Mouse (Mus musculus) midbrain, embryonic 10.5 days (tissue): ENCODE data around the gene 4833439L19Rik. TPM values are rescaled to one million over a fixed set of nuclear protein-coding genes. Genes with fewer than 3 reads are reported as not detected.

Experiments
- DNase-seq: peaks from one replicate; pipeline ENCODE4 v3.0.0-alpha.2; 2017; ENCODE audit warnings: low spot score
- H3K27ac ChIP-seq: fragments of 300-500 bp; sonication (generic); replicated peaks from 2 replicates; pipeline ENCODE4 v1.5.1; 2016; ENCODE audit warnings: mild to moderate bottlenecking
- H3K27me3 ChIP-seq: fragments of 300-500 bp; sonication (generic); 2 replicates; pipeline ENCODE4 v1.6.1; 2016; ENCODE audit warnings: low read depth, mild to moderate bottlenecking; ENCODE audit not compliant: poor library complexity, severe bottlenecking
- H3K36me3 ChIP-seq: fragments of 300-500 bp; sonication (generic); 2 replicates; pipeline ENCODE4 v1.6.1; 2016; ENCODE audit warnings: mild to moderate bottlenecking, moderate library complexity
- H3K4me1 ChIP-seq: fragments of 300-500 bp; sonication (generic); 2 replicates; pipeline ENCODE4 v1.6.1; 2016
- H3K4me3 ChIP-seq: fragments of 300-500 bp; sonication (generic); 2 replicates; pipeline ENCODE4 v1.5.1; 2016; ENCODE audit warnings: mild to moderate bottlenecking, moderate library complexity
- H3K9me3 ChIP-seq: fragments of 300-500 bp; sonication (generic); replicated peaks from 2 replicates; pipeline ENCODE4 v1.6.1; 2016; ENCODE audit warnings: mild to moderate bottlenecking
- WGBS: fragments of 180-500 bp; shearing (Covaris S2); methylation state at CpG from one replicate; pipeline ENCODE4 v1.1.7; 2016; 5-methylcytosine and 5-hydroxymethylcytosine counted together
- polyA plus RNA-seq: library from polyadenylated mRNA; unstranded; fragments of >200 nt; fragmentation: Nextera tagmentation; extraction: Ambion mirVana; gene quantifications from 2 replicates; pipeline ENCODE4 v1.2.1, GENCODE M21; 2016

The 4833439L19Rik gene
- polyA plus RNA-seq, 1 experiment from 2014 or later: 215 TPM

- peaks cover 41% of the 10 kb centered on the region for H3K4me1 ChIP-seq
- 3% methylated on average over 19 of the region's 19 CpGs for WGBS
- no peaks in the 10 kb centered on the region for H3K9me3 ChIP-seq
- peaks cover 19% of the 10 kb centered on the region for H3K27me3 ChIP-seq
- H3K36me3 ChIP-seq: peaks cover 42% of the 10 kb centered on the region
- H3K27ac ChIP-seq: peak overlapping the region; percentile 93
- no peak for DNase-seq
- H3K4me3 ChIP-seq: peak overlapping the region; percentile 80
Observed at GRCm38 (mm10) chr13:54575489-54575888, 10.3 kb upstream of the 4833439L19Rik start.

DNA sequence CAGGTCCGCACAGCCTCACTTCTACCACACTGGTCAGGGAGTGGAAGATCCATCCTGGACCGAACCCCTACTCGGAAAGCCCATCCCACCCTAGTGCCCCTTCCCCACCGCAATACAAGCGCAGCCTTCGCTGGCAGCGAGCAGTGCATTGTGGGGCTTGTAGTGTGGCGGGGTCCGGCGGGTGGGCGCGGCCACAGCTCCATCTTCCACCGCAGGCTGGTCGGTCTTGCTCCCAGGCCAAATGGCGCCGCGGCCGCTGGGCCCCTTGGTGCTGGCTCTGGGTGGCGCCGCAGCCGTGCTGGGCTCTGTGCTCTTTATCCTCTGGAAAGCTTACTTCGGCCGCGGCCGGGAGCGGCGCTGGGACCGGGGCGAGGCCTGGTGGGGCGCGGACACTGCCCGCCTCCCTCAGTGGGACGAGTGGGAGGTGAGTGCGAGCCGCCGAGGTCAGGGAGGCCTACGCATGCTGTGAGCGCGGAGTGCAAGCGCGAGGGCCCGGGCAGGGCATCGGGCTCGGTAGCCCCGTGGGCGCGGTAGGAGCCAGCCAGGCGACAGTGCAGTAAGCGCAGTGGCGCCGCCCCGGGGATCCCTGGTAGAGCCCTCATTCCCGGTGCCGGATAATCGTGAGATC lies 9.7 kb upstream of the 4833439L19Rik start, which contains the start of gene Arl10:
Arl10 (plus strand) TSS at position 162 of the 628 bp plus-strand sequence.
- peak; percentile 87 for DNase-seq
- Histone ChIP-seq H3K4me3 (peak within 1 kb of the TSS; percentile 80), H3K9me3 (no peaks in the 10 kb centered on the region), H3K27ac (peak within 1 kb of the TSS; percentile 93), H3K27me3 (peaks cover 19% of the 10 kb centered on the region), H3K4me1 (peaks cover 41% of the 10 kb centered on the region), H3K36me3 (peaks cover 37% of the 10 kb centered on the region)
- under 1% methylated on average over 55 of the region's 55 CpGs for WGBS

DNA sequence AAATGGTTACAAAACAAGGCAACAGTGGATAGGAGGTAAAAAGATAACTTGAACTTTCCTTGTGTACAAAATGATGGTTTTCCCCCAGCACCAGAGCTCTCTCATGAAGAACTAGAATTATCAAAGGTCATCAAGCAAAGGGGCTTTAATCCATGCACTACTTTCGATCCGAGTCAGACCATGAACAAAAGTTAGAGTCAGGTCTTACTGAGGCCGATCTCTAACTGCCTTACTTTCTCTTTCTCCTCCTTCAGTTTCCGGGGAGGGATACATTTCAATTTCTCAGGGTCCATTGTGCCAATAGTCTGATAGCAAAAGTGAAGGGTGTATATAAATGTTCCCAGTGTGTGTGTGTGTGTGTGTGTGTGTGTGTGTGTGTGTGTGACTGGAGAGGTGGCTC lies 7.4 kb upstream of the 4833439L19Rik start:
- Histone ChIP-seq H3K4me1 (peaks cover 36% of the 10 kb centered on the region), H3K36me3 (peaks cover 14% of the 10 kb centered on the region), H3K27ac (no peak overlapping the region), H3K9me3 (no peaks in the 10 kb centered on the region), H3K4me3 (no peak overlapping the region), H3K27me3 (peaks cover 19% of the 10 kb centered on the region)
- 82% methylated on average over 4 of the region's 4 CpGs for WGBS
- DNase-seq: no peak

DNA sequence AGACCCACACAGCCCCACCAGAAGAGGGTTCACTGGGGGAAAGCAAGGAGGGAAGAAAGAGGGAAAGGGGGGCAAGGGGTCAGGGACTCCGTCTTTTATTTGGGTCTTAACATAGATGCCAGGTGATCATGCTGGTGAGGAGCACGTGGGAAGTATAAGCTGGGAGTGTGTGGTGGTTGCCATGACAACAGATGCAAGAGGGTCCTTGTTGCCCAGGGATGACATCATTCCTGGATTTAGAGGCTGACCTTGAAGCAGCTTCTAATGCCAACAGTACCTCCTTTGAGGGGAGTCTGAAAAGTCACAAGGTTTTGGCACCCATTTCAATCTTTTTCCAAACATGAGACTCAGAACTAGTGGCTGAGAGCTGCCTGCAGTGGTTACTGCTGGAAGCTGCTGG lies 6.4 kb upstream of the 4833439L19Rik start:
- Histone ChIP-seq H3K27ac (no peak overlapping the region), H3K9me3 (no peaks in the 10 kb centered on the region), H3K4me1 (peaks cover 30% of the 10 kb centered on the region), H3K36me3 (peaks cover 4% of the 10 kb centered on the region), H3K27me3 (peaks cover 19% of the 10 kb centered on the region), H3K4me3 (no peak overlapping the region)
- 33% methylated on average over 2 of the region's 2 CpGs for WGBS
- DNase-seq: no peak

DNA sequence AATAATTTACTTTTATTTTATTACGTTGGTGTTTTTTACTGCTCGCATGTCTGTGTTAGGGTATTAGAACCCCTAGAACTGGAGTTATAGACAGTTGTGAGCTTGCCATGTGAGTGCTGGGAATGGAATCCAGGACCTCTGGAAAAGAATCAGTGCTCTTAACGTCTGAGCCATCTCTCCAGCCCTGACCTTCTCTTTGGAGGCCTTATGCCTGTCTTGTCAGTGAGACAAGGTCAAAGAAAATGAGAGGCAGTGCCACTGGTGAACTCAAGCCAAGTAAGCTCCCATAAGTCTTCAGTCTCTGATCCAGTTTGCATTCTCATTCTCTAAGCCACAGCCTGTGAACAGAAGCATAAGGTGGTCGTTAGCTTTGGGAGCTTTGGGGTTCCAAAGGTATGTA lies 5.5 kb upstream of the 4833439L19Rik start:
- no peak overlapping the region for H3K27ac ChIP-seq
- H3K36me3 ChIP-seq: no peaks in the 10 kb centered on the region
- DNase-seq: no peak
- H3K4me1 ChIP-seq: peaks cover 25% of the 10 kb centered on the region
- WGBS: 79% methylated on average over 4 of the region's 4 CpGs
- H3K4me3 ChIP-seq: no peak overlapping the region
- H3K9me3 ChIP-seq: no peaks in the 10 kb centered on the region
- peaks cover 19% of the 10 kb centered on the region for H3K27me3 ChIP-seq

- 56% methylated on average over 1 of the region's 1 CpGs for WGBS
- DNase-seq: no peak
- H3K27me3 ChIP-seq: peaks cover 17% of the 10 kb centered on the region
- H3K36me3 ChIP-seq: no peaks in the 10 kb centered on the region
- H3K4me1 ChIP-seq: peaks cover 18% of the 10 kb centered on the region
- no peaks in the 10 kb centered on the region for H3K9me3 ChIP-seq
- H3K4me3 ChIP-seq: no peak overlapping the region
- H3K27ac ChIP-seq: no peak overlapping the region
Observed at GRCm38 (mm10) chr13:54569282-54569681, 4.0 kb upstream of the 4833439L19Rik start.

GRCm38 (mm10) chr13:54568380-54568779 lies 3.1 kb upstream of the 4833439L19Rik start:
- Histone ChIP-seq H3K4me3 (no peak overlapping the region), H3K27me3 (peaks cover 8% of the 10 kb centered on the region), H3K9me3 (no peaks in the 10 kb centered on the region), H3K27ac (no peak overlapping the region), H3K4me1 (peaks cover 26% of the 10 kb centered on the region), H3K36me3 (peaks cover 4% of the 10 kb centered on the region)
- no peak for DNase-seq
- 43% methylated on average over 5 of the region's 5 CpGs for WGBS

DNA sequence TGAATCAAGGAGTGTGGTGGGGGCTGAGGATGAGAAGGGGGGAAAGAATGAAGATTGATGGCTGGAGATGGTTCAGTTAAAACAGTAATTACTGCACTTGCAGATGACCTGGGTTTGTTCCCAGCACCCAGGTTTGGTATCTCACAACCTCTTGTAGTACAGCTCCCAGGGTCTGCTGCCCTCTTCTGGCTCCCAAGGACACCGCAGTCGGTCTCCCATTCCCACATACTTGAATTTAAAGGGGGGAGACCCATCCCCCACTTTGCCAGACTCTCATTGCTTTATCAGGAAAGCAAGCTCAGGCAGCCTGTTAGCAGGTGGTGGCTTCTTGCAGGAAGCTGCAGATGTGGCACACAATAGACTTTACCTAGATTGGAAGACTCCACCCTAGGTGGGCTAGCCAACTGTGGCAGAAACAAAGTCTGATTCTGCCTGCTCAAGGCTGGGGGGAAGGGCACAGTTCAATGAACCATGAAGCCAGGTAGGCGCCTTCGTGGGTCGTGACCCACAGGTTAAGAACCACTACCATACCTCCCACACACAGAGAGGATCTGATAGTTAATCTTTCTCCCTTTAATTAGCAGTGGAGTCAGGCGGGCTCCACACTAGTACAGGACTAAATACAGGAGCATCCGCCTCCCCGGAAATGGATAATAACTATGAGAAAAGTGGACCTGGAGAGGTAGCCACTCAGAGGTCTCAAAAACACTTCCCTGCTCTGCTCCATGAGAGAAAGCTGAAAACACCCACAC lies 535 bp upstream of the 4833439L19Rik start:
- Histone ChIP-seq H3K4me3 (peak overlapping the region; percentile 97), H3K27ac (peak overlapping the region; percentile 97), H3K27me3 (no peaks in the 10 kb centered on the region), H3K4me1 (peaks cover 20% of the 10 kb centered on the region), H3K9me3 (no peaks in the 10 kb centered on the region), H3K36me3 (peaks cover 30% of the 10 kb centered on the region)
- DNase-seq: peak; percentile 59
- WGBS: 43% methylated on average over 8 of the region's 8 CpGs

DNA sequence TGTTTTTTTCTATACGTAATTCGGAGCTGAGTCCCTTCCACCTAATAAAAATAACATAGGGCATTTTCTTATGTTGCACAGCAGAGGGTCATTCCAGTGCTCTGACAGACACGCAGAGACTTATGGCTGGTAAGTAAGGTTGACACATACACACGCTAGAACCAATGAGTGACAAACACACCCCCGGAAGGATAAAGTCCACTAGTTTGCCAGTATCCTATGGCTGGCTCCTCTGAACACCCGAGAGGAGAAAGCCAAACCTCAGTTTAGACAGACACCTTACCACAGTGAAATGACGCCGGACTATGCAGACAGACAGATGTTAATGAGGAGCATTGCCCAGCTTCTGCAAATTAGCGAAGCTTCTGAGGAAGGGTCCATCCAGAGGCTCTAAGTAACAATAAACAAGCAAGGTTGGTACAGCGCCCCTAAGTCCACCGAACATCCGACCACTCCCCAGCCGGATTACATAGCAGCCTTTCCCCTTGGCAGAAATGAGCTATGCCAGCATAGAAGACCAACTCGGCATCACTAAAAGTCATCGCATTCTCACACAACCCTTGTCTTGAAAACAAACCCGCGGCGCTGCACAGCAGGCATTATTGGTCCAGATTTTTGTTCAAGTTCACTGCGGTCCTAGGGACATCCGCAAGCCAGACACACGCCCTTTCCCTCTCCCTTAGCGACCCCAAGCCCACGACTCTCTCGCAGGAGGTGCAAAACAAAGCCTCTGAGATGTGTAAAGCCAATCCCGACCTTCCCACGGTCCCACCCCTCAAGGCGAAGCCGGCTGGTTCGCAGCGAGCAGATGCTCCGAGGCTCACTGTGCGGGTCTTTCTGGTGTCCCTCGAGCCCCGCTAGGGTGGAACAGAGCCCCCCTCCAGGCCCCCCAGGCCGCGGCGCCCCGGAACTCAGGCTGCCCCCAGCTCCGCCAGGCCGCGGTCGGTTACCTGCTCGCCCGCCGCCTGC lies 719 bp downstream of the 4833439L19Rik start:
- H3K4me1 ChIP-seq: peaks cover 20% of the 10 kb centered on the region
- peaks cover 43% of the 10 kb centered on the region for H3K36me3 ChIP-seq
- no peak for DNase-seq
- WGBS: 14% methylated on average over 45 of the region's 45 CpGs
- no peaks in the 10 kb centered on the region for H3K27me3 ChIP-seq
- H3K27ac ChIP-seq: peak overlapping the region; percentile 97
- H3K4me3 ChIP-seq: peak overlapping the region; percentile 97
- no peaks in the 10 kb centered on the region for H3K9me3 ChIP-seq

- WGBS: 85% methylated on average over 7 of the region's 7 CpGs
- H3K9me3 ChIP-seq: no peaks in the 10 kb centered on the region
- H3K27ac ChIP-seq: no peak overlapping the region
- H3K4me1 ChIP-seq: peaks cover 20% of the 10 kb centered on the region
- DNase-seq: no peak
- H3K4me3 ChIP-seq: no peak overlapping the region
- H3K36me3 ChIP-seq: peaks cover 62% of the 10 kb centered on the region
- no peaks in the 10 kb centered on the region for H3K27me3 ChIP-seq
Observed at GRCm38 (mm10) chr13:54562562-54562961, 2.7 kb downstream of the 4833439L19Rik start.

DNA sequence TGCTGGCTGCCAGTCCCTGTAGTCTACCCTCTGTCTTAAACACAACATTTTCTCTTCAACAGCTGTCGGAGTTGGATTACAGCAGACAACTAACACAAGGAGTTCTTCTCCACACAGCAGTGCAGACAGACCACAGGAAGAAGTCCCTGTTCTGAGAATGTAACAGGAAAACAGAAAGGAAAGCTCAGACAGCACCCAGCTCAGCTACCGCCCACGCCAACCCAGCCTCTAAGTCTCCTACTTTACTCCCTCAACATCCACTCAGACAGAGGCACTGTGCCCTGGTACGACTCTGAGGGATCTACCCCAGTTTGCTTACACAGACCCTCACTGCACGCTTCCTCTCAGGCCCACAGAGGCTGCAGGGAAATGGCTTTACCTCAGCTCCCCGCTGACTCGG lies 4.6 kb downstream of the 4833439L19Rik start:
- H3K9me3 ChIP-seq: no peaks in the 10 kb centered on the region
- no peak overlapping the region for H3K4me3 ChIP-seq
- H3K27ac ChIP-seq: no peak overlapping the region
- peaks cover 82% of the 10 kb centered on the region for H3K36me3 ChIP-seq
- H3K4me1 ChIP-seq: peaks cover 15% of the 10 kb centered on the region
- no peaks in the 10 kb centered on the region for H3K27me3 ChIP-seq
- DNase-seq: no peak
- WGBS: 95% methylated on average over 7 of the region's 7 CpGs

DNA sequence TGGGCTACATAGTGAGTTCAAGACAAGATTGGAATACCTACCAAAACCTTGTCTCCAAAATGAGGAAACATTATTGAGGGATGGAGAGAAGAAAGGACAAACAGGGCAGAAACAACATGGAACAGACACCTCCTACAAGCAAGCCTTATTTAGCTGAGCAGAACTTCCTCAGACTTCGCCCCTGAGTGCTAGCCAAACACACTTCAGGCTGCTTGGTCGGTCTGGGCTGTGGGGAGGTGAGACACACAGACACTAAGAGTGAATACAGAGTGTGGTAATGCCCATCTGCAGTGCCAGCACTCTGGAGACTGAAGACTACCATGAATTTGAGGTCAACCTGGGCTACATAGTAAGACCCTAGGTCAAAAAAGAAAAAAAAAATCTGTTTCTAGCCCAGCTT lies 5.6 kb downstream of the 4833439L19Rik start:
- Histone ChIP-seq H3K36me3 (peaks cover 92% of the 10 kb centered on the region), H3K27ac (no peak overlapping the region), H3K4me1 (peaks cover 12% of the 10 kb centered on the region), H3K27me3 (no peaks in the 10 kb centered on the region), H3K9me3 (no peaks in the 10 kb centered on the region), H3K4me3 (no peak overlapping the region)
- 94% methylated on average over 2 of the region's 2 CpGs for WGBS
- DNase-seq: no peak
